Mouse (Mus musculus) liver, adult 2 months (tissue): ENCODE data around the gene Asic5.

ENCODE experiments used
- CTCF ChIP-seq: fragments of 200-500 bp; IDR thresholded peaks from 2 replicates; pipeline ENCODE4 v1.5.1; 2011; ENCODE audit warnings: low read depth, low read length, control low read depth
- POLR2A ChIP-seq: fragments of 200-500 bp; IDR thresholded peaks from 2 replicates; pipeline ENCODE4 v1.6.1; 2011; ENCODE audit warnings: low read length, control low read depth; ENCODE audit not compliant: insufficient read depth; ENCODE audit errors: extremely low read depth

- no peak for TF ChIP-seq CTCF
- TF ChIP-seq POLR2A = no peak
These were observed 18.3 kb upstream of the Asic5 start for GRCm38 (mm10) chr3:81963768-81964167.
